Mouse (Mus musculus): ENCODE data around the gene Cnih3. TPM values are rescaled to one million over a fixed set of nuclear protein-coding genes. Genes with fewer than 3 reads are reported as not detected.

Gene Cnih3
- under 1 TPM in 2 of 4 experiments, not detected in 2; 0.14 to 0.25 TPM for total RNA-seq (2022)

DNA sequence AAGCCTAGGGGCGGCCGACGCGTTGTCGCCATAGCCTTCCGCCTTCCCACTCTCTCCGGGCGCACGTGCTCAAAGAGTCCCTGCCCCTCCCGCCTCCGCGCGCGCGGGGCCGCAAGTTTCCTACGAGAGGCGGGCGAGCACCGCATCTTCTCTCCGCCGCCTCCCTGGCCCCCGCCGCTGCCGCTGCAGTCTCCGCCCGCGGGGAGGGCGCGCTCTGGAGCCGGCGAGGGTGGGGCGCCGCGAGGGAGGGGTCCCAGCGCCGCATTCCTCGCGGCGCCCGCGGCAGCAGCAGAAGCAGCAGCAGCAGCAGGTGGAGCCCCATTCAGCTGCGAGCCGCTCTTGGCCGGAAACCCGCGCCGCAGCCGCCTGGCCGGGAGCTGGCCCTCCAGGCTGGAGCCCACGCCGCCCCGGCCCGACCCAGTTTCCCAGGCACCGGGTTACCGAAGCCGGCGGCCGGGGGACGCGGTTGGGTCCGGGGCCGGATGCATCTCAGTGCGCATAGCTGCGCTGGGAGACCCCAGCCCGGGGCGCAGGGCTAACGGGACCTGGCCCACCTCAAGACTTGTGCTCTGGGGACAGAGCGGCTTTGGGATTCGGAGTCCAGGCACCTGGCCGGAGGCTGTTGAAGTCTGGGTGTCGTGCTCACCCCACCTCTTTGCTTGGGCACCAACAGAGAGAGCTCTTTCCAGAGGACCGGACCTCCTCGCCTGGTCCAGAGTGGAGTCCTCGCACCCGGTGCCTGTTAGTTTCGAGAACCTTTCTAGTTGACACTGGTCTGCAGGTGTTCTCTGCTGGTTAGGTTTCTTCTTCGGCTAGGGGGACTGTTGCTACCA lies at the start of gene Cnih3:
Gene Cnih3, plus strand, starts transcription at position 262 of the 833 bp plus-strand sequence.
- no peak for DNase-seq

DNA sequence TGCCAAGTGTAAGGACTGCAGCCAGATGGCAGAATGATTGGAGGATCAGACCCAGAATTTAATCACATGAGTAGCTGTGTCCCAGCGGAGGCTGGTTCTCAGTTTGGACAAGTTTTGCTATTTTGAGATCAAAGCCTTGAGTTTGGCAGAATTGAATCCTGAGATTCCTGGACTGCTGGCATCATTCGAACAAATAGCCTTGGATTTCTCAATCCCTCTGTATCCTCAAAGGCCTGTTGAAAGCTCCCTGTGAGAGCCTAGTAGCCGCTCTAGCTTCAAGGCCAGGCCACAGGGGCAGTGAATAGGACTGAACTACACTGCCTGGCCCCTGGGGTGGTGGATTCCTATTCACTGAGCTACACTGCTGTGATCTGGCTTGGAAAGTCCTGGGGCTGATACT lies 44.4 kb upstream of the Cnih3 start:
- peak; percentile 82 for DNase-seq

DNA sequence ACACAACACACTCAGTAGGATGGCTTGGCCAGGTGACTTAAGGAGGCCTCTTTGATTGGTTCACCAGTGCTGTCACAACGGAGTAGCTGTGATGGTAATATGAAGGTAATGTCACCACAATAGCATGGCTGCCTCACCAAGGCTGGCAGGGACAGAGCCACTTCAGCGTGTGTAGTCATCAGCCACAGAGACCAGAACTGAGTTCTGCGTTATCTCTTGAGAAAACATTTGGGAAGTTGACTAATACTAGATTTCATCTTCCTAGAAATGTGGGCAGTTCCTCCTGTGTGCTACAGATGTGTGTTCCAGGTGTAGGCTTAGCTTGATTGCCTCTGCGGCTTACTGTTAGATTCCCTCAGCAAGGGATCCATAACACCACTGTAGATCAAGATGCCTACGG lies 41.7 kb upstream of the Cnih3 start:
- DNase-seq = no peak

DNA sequence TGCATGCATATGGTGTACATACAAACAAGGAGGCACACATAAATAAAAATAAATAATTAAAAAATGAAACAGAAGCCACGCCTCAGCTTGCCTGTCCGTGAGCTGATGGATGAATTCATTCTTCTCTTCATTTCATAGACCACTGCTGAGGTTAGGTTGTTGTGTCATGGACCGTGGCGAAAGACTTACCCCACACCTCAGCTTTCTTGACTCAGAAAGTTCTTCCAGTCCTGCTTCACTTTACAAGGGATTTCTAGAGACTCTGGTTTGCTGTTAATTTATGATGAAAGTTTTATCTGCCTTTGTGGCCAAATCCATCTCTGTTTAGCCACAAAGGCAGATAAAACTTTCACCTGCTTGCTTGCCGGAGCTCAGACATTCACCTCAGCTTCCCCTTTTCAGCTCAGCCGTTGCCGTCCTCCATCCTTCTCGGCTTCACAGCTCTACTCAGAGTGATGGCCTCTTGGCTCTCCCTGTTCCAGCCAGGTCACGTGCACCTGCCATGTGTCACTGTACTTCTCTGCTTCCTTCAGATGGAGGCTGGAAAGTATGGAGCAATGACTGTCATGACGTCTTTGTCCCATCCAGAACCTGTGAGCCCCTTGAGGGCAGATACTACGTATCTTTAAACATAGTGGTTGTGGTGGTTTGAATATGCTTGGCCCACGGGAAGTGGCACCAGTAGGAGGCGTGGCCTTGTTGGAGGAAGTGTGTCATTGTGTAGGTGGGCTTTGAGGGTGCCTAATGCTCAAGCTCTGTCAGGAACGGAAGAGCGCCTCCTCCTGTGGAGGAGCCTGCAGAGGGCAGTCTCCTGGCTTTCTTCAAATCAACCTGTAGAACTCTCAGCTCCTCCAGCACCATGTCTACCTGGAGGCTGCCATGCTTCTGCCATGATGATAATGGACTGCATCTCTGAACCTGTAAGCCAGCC lies 40.0 kb upstream of the Cnih3 start:
- DNase-seq = no peak

DNA sequence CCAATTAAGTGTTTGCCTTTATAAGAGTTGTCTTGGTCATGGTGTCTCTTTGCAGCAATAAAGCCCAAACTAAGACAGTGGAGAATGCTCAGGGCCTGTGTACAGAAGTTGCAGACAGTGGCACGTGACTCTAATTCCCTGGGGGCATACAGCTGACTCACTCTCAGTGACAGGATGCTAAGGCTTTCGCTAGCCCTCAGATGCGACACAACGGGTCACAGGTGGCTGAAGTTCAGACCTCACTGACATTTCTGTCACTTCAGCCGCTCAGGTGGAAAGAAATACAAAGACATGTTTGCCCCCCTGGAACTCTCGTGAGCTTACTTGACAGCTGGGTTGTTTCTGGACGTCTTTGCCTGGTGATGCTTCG lies 39.4 kb upstream of the Cnih3 start:
- no peak for DNase-seq

DNA sequence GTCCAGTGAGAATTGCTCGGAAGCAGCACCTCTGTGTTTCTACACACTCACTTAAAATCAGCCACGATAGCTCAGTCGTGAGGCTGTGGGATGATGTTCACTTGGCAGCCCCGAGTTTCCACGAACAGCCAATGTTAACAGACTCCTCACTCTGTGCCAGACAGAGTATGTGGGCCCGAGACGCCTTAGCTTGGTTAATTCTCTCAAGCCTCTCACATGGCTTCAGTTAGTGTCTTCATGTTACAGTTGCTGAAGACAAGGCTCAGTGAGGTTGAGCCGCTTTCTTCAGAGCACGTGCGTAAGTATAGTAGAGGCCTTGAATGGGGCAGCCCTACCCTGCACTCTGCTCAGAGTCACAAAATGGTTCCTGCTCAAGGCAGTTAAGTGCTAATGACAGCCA lies 38.1 kb upstream of the Cnih3 start:
- no peak for DNase-seq

DNA sequence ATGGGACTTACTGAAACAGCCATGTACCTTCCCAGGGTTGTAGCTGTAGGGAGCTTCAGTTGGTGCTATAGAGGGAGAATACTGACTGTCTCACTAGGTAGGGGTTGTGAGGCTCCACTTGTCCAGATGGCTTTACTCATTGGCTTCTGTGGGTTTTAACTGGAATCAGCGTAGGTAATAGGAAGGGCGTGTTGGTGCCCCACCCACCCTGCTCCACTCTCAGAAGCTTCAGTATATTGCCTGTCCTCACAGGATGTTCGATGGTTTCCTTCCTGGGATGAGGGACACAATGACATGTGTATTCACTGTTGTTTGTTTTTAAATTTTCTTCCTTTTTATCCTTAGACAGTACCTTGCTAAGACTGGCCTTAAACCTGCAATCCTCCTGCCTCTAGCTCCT lies 37.1 kb upstream of the Cnih3 start:
- no peak for DNase-seq

DNA sequence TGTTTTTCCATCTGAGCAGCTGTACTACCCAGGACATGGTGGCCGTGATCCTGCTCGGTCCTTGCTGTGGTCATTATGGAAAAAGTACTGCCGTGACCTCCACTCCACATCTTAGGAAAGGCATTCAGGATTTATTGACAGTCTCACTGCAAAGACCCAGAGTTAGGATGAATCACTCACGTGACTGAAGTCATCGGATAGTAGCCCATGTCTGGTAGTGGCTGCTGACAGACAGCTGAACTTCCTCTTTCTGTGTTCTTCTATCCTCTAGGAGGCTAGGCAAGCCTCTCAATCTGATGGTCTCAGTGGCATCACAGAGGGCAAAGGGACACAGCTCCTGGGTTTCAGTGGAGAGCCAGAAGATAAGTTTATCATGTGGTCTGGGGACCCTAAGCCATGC lies 35.9 kb upstream of the Cnih3 start:
- DNase-seq = no peak

DNA sequence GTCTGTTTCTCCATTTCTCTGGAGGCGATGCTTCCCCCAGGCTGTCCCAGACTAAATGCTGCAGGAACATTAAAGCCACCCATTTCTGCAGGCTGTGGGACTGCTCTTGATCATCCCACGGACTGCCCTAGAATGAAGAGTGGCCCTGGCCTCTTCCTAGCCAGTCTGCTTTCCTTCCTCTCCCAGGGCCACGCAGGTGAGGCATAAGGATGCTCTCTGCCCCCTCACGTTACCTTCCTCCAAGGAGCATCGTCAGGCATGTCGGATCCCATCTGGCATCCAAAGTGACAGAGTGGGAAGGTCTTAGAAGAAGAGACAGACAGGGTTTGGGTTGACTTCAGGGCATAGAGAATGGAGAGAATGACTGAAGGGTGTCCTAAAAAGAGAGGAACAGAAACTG lies 33.0 kb upstream of the Cnih3 start:
- DNase-seq = no peak

DNA sequence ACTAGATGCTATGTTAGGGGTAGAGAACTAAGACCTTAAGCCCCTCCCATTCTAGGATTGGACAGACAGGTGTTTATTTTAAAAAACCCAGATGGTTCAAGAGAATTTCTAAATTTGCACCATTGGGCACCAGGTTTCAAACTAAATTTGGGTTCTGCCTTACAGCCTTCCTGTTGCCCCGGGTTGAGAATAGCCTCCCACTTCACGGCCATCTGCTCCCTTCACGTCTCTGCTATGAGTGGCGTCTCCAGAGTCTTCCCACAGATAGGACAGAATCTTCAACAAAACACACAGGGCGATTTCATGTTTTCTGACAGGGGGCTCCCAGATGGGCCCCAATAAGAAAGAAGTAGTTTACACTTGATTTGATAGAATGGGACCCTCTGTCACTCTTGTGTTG lies 31.3 kb upstream of the Cnih3 start:
- DNase-seq = no peak

DNA sequence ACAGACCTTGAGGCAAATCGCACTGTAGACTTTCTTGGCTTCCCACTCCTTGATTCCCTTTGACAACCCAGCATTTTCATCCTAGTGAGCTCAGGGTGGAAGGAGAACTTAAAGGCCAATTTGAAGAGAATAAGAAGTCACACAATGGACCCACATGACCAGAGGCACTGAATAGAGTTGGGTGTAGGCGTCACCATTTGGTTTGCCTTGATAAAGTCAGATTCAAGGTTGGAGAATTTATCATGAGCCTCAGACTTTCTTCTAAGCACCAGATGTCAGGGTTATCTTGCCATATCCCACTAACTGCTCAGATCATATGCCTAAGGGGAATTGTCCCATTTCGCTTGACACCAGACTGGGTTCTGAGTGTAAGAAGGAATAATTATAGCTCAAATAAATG lies 29.3 kb upstream of the Cnih3 start:
- DNase-seq = peak; percentile 19

DNA sequence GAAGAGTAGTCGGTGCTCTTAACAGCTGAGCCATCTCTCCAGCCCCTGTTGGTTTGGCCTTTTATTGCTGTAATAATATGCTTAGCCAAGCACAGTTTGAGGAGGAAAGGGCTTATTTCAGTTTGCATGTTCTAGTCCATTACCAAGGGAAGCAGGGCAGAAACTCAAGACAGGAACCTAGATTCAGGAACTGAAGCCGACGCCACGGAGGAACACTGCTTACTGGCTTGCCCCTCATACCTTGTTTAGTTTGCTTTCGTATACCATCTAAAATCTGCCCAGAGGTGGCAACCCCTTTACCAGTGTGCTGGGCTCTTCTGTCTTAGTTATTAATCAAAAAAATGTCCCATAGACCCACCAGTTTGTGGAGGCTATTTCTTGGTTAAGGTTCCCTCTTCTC lies 25.3 kb upstream of the Cnih3 start:
- DNase-seq = no peak

DNA sequence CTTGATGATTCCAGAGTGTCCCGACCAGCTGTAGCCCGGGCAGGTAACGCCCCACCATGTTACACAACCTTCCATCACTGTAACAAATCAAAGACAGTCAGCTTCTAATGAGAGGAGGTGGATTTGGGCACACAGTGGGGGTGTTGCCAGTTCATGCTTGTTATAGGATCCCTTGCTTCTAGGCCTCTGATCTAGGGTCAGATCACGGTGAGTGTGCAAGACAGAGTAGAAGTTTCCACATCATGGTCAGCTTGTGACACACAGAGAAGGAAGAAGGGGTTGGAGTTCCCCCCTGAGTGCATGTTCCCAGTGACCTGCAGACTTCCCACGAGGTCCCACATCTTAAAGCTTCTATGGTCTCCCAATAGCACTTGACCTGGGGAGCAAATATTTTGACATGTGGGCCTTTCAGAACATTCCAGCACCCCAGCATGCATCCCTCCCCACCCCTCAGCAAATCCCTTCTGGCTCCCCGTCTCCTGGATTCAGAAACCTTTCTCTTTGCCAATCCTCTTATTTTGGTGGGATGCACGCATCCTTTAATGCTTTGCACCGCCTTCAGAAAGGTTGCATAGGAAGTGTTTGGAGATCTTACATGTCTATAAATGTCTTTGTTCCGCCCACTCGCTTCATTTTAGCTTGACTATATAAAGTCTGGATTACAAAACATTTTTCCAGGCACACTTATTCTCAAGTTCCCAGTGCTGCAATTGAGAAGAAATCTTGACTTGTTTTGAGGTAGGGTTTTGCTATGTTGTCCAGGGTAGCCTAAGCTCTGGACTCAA lies 24.6 kb upstream of the Cnih3 start:
- no peak for DNase-seq

DNA sequence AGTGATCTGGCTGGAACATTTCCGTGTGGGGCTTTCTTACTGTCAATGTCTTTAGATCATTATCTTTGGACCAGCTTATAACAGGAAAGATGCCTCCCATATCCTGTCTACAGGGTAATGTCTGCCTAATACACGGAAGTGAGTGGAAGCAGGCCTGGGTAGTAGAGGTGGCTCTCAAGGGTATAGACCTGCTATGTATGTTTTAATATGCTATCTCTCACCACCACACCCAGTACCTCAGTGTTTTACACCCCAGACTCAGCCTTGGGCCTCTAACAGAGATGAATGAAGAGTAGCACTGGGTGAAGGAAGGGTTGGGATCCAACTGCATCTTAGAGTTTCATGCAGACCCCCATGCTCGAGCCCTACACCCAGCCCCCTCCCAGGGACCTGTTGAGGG lies 23.3 kb upstream of the Cnih3 start:
- DNase-seq = no peak

DNA sequence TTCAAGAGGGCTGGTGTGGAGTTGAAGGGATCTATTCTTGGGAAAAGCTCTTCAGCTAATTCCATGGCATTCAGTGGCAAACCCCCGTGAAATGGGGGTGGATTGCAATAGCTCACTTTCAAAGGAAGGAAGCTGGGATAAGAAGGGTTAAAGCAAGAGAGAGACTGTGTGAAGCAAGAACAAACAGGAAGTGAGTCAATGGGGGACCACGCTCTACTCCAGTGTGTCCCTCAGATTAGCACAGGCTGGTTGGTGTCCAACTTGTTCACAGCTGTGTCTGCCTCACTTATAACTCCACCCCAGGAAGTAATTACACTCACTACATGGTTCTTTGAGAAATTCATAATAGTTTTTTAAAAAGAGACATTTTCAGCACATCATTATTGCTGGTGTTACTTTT lies 19.8 kb upstream of the Cnih3 start:
- no peak for DNase-seq

DNA sequence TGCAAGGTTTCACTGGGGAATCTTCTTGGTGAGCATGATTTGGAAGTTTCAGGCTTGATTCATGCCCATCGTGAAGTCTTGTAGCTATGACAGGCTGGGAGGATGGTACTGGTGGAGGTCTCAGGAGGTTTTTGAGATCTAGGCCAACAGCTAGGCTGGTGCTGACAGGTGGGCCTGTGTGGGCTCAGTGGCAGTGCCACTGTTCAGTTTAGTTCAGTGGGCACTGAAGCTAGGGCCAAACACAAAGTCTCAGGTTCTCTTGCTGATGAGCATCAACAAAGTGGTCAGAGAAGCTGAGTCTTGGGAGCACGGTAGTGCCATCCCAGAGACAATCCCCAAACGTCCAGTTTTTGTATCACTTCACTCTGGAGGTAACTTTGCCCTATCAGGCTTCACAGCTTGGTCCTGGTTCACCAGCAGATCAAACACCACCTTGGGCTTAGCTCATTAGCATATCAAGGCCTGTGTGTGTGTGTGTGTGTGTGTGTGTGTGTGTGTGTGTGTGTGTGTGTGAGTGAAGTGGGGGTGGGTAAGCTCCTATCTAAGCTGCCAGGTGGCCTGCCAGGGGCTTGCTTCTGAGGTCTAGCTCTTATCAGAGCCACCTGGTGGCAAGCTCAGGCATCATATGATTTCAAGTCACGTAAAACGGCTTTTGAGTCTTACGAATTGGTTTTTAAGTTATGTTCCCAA lies 18.0 kb upstream of the Cnih3 start:
- no peak for DNase-seq

DNA sequence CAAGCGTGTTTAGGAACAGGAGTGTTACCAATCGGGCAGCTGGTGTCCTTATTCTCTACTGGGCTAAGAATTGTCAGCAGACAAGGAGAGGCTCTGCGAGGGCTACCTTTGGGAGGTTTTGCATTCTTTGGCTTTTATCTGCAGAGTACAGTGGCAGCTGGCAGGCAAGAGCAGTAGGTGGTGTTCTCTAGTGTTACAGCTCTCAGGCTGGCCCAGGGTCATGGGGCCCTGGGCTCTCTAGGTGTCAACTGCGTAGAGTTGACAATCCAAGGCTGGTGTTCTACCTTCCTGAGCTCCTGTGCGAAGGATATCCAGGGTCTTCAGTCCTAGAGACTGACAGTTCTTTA lies 17.4 kb upstream of the Cnih3 start:
- DNase-seq = no peak

DNA sequence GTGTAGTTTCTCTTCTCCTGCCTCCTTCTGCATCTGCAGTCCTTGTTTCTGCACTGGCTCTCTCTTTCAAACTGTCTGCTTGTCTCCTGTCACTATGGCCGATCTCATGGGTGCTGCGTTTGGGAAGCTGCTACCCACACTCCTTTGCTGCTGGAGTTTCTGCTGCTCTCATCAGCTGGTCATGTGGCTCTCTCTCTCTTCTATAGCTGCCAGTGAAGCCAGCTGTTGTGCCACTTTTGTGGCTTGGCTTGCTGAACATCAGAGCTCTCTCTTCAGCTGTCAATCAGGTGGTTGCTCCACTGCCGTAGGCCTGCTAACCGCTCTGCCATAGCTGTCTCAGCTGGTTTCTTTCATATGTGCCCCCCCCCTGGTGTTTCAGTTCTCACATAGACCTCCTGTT lies 17.0 kb upstream of the Cnih3 start:
- no peak for DNase-seq

DNA sequence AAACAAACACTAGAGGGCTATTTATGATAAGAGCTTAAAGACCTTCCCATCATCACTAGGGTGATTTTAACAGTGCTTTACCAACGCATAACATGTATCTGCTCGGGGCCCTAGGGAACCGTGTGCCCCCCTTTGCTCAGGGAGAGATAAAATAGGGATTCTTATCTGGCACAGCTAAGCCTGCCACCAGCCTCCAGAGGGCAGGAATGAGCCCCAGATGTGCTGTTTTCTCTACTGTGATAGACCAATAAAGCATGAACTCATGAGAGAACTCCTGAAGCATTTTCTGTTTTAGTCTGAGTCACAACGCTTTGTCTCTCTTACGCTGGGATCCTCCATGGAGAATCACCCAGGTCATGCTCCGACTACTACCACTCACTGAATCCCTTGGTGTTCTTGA lies 15.6 kb upstream of the Cnih3 start:
- DNase-seq = no peak

DNA sequence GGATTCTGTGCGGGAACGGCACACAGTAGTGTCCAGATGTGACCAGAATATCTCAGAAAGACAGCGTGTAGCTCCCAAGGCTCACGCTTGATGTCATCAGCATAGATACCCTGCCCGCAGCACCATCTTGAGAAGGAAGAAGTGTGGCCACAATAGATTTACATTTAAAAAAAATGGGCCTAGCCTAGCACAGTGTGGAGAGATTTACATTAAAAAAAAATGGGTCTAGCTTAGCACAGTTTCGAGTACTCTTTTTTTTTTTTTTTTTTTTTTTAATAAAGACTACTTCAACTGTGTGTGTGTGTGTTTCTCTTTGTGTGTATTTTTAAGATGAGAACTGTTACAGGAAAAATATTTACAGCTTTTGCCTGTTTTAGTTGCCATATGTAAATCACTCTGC lies 13.3 kb upstream of the Cnih3 start:
- no peak for DNase-seq

DNA sequence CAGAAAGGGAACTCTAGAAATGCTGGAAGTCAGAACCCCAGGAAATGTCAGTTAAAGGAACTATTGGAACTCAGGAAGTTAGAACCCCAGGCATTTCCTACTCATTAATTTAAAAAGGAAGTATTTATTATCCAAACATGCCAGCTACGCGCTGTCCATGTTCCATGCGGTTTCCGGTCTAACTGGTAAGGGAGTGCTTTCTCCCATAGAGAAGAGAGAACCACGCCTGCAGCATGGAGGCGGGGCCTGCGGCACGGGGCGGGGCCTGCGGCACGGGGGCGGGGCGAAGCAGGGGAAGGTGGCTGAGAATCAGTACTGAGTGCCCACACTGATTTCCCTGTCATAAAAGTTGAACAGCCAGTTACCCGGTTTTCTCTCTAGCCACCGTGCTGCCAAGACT lies 6.9 kb upstream of the Cnih3 start:
- DNase-seq = no peak

DNA sequence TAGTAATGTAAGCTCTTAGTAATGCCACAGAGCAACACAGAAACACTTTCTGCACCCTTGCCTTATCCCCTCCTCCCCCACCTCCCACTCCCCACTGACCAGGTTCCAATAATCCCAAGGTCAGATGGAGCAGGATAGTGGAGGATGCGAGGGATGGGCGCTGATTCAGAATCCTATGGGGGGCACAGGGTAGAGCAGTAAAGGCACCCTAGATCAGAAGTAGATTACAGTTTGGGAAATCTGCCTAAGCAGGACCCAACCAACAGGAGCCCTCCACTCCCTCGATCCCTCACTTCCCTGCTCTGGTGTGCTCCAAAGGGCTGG lies 423 bp upstream of the Cnih3 start:
- DNase-seq = no peak

Data from adrenal gland, adult 8-10 months (tissue).